Mouse (Mus musculus): ENCODE results near the gene Eif2d. TPM values are rescaled to one million over a fixed set of nuclear protein-coding genes. Genes with fewer than 3 reads are reported as not detected.
"Not testable (repeated sequence)": the region's sequence is repeated elsewhere in the genome, so short reads cannot be mapped to it uniquely, and the experiment has no call there.

Gene Eif2d
- total RNA-seq, 2 experiments from 2014 or later = 25.8 to 30.0 TPM

DNA sequence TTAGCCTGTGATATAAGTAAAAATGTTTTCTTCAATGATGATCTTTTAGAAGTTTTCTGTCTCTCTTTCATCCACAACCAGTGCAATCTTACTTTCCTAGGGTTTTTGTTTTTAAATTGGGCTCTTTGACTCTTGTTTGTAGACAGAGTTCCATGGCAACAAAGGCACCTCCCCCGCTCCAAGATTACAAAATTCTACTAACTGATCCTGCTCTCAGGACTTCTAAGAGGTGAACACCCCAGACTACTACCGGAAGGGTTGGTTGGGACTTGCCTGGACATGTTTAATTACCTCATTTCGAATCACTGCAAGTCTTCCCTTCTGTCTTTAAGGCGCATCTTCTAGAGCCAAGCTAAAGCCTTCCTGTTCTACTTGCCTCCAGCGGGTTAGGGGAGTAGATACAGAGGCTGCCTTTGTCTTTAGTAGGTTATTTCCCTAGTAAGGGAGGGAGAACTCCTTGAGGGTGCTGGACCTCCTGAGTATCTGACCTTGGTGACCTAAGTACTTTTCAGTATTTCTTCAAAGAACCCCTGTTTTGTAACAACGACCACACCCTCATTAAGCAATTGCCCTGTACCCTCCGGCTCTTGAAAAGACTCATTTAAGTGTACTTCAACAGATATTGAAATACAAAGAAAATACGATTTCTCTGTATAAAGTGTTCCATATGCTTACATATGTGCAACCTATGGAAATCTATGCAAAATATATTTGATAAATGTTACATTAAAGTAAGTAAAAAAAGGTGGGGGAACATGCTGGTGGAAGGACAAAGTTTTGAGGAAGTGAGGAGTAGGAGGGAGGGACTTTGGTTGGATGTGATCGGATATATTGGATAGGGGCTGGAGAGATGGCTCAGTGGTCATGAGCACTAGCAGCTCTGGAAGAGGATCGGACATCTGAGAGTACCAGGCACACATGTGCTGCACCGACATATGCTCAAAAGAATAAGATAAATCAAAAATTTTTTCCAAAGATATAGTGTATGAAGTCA lies 13.6 kb upstream of the Eif2d start:
- DNase-seq = no peak

DNA sequence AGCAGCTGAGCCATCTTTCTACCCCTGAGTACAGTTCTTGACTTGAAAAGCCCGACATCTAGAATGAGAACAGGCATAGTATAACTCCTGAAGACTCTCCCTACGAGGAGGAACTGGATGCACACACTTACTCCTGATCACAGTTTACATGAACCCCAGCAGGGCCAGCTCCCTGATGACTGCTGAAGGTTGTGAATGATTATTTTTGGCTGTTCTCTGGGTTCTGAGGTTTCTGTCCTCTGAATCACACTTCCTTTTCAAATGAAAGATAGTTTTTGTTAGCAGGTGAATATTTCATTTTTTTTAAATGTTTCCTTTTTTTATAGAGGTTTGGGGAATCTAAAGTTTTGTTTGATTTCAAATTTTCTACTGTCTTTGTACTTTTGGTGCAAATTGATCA lies 11.5 kb upstream of the Eif2d start:
- no peak for DNase-seq

DNA sequence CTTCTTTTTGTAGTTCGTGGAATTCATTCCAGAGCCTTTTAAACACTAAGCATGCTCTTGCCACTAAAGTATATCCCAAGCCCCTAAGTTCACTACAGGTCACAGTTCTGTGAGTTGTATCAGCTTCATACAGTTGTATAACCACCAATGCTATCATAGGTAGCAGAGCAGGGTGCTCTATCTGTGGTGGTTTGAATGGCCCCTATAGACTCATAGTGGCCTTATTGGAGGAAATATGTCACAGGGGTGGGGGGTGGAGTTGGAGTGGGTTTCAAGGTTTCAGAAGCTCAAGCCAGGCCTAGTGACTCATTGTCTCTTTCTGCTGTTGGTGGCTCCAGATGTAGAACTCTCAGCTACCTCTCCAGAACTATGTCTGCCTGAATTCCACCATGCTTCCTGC lies 10.5 kb upstream of the Eif2d start:
- no peak for DNase-seq

DNA sequence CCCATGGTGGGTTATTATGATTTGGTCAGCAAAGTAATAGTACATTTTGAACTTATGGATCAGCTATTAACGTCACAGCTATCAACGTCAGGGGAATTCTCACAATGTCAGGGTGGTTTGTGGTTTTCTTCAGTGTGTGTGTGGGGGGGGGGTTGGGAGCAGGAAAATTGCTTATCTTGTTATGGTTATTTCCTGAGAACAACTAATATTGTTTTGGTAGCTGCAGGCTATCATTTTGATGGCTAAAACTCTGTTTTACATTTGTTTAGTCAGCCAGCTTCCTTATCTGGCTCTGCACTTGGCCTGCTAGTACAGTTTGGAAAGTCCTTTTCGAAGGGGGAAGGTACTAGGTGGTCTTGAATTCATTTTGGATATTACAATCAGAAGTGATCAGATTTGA lies 7.8 kb upstream of the Eif2d start:
- DNase-seq = not testable (repeated sequence)

DNA sequence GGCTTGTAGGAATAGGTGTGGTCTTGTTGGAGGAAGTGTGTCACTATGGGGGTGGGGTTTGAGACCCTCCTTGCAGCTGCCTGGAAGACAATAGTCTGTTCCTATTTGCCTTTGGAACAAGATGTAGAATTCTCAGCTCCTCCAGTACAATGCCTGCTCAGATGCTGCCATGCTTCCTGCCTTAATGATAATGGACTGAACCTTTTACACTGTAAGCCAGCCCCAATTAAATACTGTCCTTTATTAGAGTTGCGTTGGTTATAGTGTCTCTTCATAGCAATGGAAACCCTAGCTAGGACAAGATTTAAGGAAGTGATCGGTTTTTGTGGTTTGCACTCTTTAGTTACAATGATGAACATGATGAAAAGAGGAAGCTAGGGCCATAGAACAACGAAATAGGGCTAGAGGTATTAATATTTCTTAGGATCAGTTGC lies 6.8 kb upstream of the Eif2d start:
- no peak for DNase-seq

DNA sequence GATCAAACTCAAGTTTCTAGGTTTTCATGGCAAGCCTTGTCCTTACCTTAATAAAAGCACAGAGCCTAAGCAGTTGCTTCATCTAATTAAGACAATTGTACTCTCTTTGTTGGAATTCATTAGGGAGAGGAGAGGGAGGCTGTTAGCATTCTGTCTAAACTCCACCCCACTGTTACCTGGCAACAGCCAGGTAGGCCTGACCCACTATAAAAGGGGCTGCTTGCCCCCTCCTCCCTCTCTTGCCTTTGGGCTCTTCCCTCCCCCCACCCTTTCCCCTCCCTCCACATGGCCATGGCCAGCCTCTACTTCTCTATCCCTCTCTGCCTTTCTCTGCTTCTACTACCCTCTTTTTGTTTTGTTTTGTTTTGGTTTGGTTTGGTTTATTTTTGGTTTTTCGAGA lies 3.5 kb upstream of the Eif2d start:
- no peak for DNase-seq

DNA sequence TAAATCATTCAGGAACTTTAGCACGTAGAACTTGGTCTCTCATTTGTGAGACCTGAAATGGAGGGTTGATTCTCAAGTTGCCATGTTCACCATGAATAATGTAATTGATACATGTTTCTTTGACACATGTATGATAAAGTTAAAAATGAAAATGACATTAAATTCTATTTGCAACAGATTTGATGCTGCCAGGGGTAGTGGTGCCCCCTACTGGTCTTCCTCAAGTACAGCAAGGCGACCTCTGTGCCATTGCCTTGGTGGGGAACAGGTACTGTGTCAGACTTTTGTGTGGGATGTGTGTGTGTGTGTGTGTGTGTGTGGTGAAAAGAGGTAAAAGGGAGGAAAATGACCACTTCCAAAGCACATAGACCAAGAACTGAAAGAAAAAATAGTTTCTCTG lies 2.5 kb downstream of the Eif2d start:
- no peak for DNase-seq

DNA sequence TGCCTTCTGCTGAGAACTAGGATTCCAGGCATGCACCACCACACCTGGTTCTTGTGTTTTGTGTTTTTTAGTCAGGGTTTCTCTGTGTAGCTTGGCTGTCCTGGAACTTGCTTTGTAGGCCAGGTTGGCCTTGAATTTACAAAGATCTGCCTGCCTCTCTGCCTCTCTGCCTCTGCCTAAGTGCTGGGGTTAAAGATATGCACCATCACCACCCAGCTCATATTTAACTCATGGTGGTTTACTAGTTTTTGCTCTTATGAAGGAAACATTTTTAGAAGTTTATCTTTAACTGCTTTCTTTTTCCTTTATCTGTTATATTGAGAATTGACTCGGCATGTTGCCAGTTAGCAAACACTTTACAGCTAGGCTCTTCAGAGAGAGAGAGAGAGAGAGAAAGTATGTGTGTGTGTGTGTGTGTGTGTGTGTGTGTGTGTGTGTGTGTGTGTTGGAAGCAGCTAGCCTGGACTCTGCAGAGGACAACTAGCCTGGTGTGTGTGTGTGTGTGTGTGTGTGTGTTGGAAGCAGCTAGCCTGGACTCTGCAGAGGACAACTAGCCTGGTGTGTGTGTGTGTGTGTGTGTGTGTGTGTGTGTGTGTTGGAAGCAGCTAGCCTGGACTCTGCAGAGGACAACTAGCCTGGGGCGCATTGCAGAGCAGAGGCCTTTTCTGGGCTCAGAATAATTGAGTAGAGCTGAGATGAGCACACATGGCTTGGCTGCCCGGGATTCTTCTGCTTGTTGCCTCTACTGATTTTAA lies 6.8 kb downstream of the Eif2d start:
- not testable (repeated sequence) for DNase-seq

DNA sequence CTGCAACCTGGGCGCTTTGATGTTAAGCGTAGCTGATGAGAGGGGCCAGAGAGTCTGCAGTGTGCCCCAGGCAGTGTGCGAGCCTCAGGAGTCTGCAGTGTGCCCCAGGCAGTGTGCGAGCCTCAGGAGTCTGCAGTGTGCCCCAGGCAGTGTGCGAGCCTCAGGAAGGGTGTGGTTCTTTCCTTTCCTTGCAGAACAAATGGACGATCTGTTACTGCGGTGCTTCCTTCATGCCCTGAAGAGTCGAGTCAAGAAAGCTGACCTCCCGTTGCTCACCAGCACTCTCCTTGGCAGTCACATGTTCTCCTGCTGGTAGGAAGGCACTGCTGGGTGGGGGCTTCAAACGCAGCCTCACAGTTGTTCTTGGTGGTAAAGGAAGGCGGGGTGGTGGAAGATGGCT lies 8.1 kb downstream of the Eif2d start:
- DNase-seq = no peak

DNA sequence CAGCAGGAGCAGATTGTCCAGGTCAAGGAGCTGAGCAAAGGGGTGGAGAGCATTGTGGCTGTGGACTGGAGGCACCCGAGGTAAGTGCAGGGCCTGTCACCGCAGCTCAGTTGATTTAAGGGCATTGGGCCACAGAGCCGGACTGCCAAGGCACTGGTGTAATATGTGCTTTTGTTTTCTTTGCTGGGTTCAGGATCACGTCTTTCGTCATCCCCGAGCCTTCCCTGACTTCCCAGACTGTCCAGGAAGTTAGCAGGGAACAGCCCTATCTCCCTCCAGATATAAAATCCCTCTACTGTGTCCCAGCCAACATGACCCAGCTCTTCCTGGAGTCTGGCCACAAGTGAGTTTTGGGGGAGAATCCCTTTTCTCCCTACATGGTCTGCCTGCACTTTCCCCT lies 11.4 kb downstream of the Eif2d start:
- DNase-seq = no peak

DNA sequence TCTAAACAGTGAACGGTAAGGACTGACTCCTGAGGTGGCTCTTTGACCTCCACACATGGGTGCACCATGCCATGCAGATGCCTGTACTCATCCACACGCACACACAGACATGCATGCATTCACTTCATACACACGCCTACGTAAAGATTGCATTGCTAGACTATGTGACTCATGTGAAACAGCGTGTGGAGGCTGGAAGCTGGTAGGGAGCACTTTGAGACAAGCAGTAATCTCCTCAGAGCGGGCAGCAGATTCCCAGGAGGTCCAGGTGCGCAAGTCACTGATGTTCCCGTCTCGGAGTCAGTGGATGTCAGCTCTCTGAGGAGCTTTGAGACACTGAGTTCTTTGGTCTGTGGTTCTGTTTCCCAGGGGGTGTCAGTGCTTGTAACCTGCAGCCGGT lies 14.6 kb downstream of the Eif2d start:
- DNase-seq = no peak

DNA sequence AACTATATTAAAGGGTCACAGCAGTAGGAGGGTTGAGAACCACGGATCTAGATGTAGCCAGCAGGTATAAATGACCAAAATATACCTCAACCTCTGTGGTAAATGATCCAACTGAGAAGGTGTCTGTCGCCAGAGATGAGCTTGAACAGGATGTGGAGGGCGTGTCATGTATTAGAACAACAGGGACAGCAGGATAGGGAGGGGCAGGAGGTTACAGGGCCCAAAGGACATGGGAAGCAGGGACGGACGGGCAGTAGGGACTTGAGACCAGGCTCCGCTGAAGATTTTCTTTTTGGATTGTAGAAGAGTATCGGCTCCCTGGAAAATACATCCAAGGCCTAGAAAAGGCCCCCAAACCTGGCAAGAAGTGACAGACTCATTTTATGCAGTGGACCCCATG lies 20.0 kb downstream of the Eif2d start:
- no peak for DNase-seq

DNA sequence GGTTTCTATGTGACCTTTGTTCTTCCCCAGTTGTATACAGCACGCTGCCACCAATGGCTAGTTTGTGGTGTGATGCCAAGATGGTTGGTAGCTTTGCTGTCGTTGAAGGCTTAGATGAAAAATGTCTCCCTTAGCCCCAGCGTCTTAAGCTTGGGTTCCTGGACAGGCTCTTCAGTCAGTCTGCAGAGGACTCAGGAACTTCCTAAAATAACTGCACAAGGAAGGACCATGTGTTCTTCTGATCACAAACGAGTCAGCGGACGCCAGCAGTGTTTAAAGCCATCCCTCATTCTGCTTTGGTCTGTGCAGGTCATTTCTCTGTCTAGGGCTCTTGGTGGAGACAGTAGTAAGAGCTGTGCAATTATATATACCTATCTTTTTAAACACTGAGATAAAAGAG lies 20.8 kb downstream of the Eif2d start:
- DNase-seq = no peak

DNA sequence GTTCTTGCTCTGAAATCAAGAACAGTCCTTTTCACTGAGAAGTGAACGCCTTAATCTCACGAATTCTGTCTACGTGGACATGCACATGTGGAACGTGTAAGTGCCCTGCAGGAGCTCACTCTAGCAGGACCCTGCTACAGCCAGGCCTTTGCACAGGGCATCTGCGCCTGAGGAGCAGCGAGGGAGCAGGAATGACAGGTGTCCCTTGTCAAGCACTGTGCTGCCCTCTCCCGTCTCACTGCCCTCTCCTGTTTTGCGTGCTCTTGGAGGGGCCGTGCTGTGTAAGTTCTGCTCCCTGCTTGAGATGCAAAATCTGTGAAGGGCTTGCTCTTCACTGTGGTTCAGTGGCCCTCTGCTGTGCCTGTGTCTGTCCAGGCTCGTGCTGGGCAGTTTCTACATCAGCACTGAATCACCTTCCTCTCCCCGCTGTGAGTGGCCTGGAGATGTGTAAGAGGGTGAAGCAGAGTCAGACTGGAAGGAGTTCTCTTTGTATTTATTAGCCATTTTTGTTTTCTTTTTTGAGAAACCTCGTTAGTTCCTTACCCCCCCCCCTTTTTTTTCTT lies 21.4 kb downstream of the Eif2d start:
- DNase-seq = no peak

DNA sequence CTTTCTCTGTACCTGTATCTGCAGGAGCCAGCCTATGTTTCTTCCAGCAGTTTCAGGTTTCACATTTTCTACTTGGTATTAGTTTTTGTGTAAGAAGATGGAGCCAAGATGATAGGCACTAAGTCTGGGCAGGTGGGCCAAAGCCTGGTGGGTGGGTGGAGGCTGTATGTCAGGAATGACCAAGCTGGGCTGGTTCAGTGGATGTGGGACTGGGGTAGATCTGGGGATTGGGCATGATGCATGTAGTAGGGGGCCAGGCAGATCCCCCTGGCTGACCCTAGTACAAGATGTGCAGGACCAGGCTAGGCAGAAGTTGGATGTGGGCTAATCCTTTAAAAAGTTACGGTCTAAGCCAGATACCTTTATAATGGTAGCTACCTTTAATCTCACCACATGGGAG lies 22.2 kb downstream of the Eif2d start:
- no peak for DNase-seq

DNA sequence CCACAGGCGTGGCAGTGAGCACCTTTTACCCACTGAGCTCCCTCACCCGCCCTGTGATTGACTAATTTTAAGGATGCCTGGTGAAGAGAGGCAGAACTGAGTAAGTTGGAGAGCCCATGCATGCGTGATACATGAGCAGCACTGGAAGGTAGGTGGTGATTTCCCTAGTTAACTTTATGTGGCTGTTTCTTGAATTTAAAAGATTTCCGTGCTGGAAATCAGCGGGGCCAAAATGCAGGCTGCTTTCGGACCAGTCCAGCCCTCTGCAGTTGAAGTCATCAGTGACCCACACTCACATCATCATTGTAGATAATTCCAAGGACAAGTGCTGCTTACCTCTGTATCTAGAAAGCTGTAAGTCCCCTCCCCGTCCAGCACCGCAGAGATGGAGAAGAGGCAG lies 22.8 kb downstream of the Eif2d start:
- no peak for DNase-seq

DNA sequence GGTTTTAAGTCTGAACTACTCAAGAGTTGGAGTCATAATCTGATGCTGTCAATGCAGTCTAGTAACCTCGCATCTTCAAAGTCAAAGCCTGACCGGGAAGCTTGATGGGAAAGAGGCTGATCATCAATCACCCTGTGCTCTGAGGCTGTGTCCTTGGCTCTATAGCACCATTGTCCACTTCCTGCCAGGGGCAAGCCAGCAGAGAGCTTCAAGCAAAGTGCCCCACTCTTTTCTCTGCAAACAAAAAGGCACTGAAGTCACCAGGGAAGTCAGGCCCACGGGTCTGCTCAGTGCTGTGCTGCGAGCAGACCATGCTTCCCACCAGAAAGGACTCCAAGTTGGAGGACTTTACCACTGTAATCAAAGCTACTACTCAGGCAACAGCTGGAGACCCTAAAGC lies 24.3 kb downstream of the Eif2d start:
- no peak for DNase-seq

DNA sequence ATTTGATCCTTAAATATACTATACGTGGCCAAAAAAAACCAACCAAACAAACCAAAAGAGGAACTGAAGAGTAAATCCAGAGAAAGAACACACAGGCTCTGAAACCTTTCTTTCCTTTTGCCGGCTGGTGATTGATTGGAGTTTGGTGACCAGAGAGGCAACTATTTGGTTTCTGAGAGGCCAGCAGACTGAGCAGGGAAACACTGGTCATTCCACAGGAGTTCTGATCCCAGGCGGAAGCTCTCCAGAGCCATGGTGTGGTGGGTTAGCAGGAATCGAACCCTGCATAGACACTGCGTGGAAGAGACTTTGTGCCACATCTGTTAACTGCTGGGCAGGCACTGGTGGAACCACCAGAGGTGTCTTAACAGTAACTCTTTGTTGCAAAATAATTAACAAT lies 25.1 kb downstream of the Eif2d start:
- no peak for DNase-seq

DNA sequence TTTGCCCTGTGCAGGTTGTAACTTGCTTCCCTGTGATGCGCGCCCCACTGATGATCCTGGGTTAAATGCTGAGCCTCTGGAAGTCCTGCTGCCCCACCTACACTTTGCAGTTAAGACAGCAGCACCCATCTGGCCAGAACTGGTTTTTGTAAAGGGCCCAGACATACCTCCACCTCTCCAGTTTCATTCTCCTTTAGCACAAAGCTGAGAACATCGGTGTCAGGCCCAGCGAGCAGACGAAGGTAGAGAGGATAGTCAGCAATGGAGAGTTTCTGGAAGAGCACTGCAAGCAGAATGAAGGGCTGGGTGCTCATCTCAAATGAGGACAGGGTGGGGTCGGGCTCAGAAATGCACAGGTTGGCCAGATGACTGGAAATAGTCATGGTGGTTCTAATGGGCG lies 27.4 kb downstream of the Eif2d start:
- DNase-seq = no peak

DNA sequence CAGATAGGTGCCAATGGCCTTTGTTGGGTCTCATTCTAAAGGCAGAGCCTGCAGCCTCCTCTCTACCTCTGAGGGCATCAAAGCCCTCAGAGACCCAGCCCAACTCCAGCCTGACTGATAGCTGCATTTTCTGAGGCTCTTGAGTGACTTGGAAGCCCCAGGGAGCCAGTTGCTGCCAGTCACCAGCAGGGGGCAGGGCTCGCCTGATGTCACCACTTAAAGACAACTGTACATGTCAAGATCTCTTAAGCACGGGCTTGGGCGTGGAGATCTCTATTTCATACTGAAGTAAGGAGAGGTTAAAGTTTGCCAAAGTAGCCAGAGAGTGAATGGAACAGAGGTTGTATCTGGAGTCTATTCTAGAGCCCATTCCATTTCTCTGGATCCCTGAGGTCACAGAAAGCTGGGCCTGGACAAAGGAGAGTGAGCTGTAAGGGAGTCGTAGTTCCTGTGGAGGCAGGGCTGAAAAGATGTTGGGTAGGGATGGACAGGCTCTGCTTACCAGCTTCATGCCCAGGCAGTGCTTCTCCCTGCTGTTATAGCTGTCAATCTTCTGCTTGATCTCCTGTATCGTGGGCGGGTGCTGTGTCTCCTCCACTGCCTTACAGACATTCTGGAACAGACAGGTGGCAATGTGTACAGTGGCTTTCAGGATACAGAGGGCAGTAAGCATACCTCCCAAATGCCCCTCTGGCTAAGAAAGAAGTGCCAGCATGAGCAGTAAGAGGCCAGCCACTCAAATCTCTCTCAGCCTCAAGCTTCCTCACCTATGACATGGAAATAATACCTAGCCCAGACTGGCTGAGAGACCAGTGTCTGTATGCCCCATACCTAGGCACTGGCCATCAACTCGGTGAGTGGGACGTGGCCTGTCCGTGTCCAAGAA lies 28.9 kb downstream of the Eif2d start:
- peak; percentile 59 for DNase-seq

DNA sequence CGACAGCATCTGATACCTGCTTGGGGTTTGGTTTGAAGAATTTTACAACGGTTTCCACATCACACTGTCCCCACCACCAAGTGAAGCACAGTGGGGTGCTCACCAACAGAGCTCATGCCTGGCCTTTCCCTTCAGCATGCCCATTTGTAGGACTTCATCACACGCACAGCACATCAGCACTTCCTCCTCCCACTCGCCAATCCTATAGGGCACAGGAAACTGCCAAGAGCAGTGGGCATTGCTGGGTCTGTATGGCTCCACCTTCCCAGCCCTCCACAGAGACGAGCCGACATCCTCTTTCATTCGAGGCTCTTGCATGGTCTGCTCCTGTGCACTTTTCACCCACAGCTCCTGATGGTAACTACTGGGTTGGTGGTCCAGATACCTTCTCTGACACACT lies 30.2 kb downstream of the Eif2d start:
- no peak for DNase-seq
